Mouse (Mus musculus) left cerebral cortex, adult 11 months (tissue): ENCODE data around the gene Abca2.
"Not testable (repeated sequence)": the region's sequence is repeated elsewhere in the genome, so short reads cannot be mapped to it uniquely, and the experiment has no call there.

Experiments
- DNase-seq: peaks from one replicate; pipeline ENCODE4 v3.0.0; 2022; ENCODE audit warnings: low spot score

Gene Abca2

GRCm38 (mm10) chr2:25428442-25429236 lies at the start of gene Abca2:
Gene Abca2 (plus strand): TSS chr2:25428703.
- DNase-seq, result peak; percentile 98

- no peak for DNase-seq
Observed at GRCm38 (mm10) chr2:25384492-25384891, 44.0 kb upstream of the Abca2 start.

GRCm38 (mm10) chr2:25391266-25391665 lies 37.2 kb upstream of the Abca2 start:
- no peak for DNase-seq

GRCm38 (mm10) chr2:25394281-25395221 lies 34.0 kb upstream of the Abca2 start:
- no peak for DNase-seq

GRCm38 (mm10) chr2:25395721-25396596 lies 32.5 kb upstream of the Abca2 start, which contains the start of gene Entpd2:
Gene Entpd2 (plus strand): TSS chr2:25395874.
- DNase-seq, result no peak

GRCm38 (mm10) chr2:25396597-25396983 lies 31.9 kb upstream of the Abca2 start:
- no peak for DNase-seq

GRCm38 (mm10) chr2:25397010-25397409 lies 31.5 kb upstream of the Abca2 start:
- no peak for DNase-seq

- DNase-seq, result no peak
Observed at GRCm38 (mm10) chr2:25398065-25398464, 30.4 kb upstream of the Abca2 start.

GRCm38 (mm10) chr2:25399051-25399450 lies 29.5 kb upstream of the Abca2 start, which contains the start of gene Npdc1:
Gene Npdc1 (plus strand): TSS chr2:25399351.
- DNase-seq, result no peak

- no peak for DNase-seq
Observed at GRCm38 (mm10) chr2:25400291-25400690, 28.2 kb upstream of the Abca2 start.

- peak; percentile 41 for DNase-seq
Observed at GRCm38 (mm10) chr2:25400764-25401163, 27.7 kb upstream of the Abca2 start.

- DNase-seq, result peak; percentile 66
Observed at GRCm38 (mm10) chr2:25402377-25402971, 26.0 kb upstream of the Abca2 start.

GRCm38 (mm10) chr2:25402972-25403601 lies 25.4 kb upstream of the Abca2 start:
- DNase-seq, result peak; percentile 86

GRCm38 (mm10) chr2:25403994-25404393 lies 24.5 kb upstream of the Abca2 start:
- no peak for DNase-seq

GRCm38 (mm10) chr2:25408908-25409307 lies 19.6 kb upstream of the Abca2 start:
- no peak for DNase-seq

- not testable (repeated sequence) for DNase-seq
Observed at GRCm38 (mm10) chr2:25413436-25413835, 15.1 kb upstream of the Abca2 start.

- no peak for DNase-seq
Observed at GRCm38 (mm10) chr2:25417426-25417825, 11.1 kb upstream of the Abca2 start.

GRCm38 (mm10) chr2:25421896-25422295 lies 6.6 kb upstream of the Abca2 start:
- no peak for DNase-seq

- no peak for DNase-seq
Observed at GRCm38 (mm10) chr2:25422587-25423410, 5.7 kb upstream of the Abca2 start, which contains the start of gene Fut7. Gene Fut7 (plus strand): TSS chr2:25423267.

GRCm38 (mm10) chr2:25423626-25424025 lies 4.9 kb upstream of the Abca2 start:
- DNase-seq, result no peak
